Mouse (Mus musculus): ENCODE results near the gene 4930432M17Rik.
A peak's percentile ranks its signal among the peaks of the same experiment; 100 is the strongest.

Gene 4930432M17Rik

GRCm38 (mm10) chr3:121670462-121670861, at the start of gene 4930432M17Rik:
TSS of gene 4930432M17Rik (plus strand) at chr3:121670762.
- no peak for DNase-seq (ENCODE audit: low read depth, low spot score)

- DNase-seq (ENCODE audit: low read depth, low spot score), result no peak
These were observed 44.9 kb upstream of the 4930432M17Rik start for GRCm38 (mm10) chr3:121625662-121626061.

GRCm38 (mm10) chr3:121626273-121626672, 44.3 kb upstream of the 4930432M17Rik start:
- no peak for DNase-seq (ENCODE audit: low read depth, low spot score)

GRCm38 (mm10) chr3:121628245-121628644, 42.3 kb upstream of the 4930432M17Rik start:
- DNase-seq (ENCODE audit: low read depth, low spot score), result no peak

- DNase-seq (ENCODE audit: low read depth, low spot score), result no peak
These were observed 39.9 kb upstream of the 4930432M17Rik start for GRCm38 (mm10) chr3:121630626-121631025.

GRCm38 (mm10) chr3:121634963-121635362, 35.6 kb upstream of the 4930432M17Rik start:
- DNase-seq (ENCODE audit: low read depth, low spot score), result no peak

- DNase-seq (ENCODE audit: low read depth, low spot score), result no peak
These were observed 35.1 kb upstream of the 4930432M17Rik start for GRCm38 (mm10) chr3:121635505-121635904.

GRCm38 (mm10) chr3:121636315-121636714, 34.2 kb upstream of the 4930432M17Rik start:
- DNase-seq (ENCODE audit: low read depth, low spot score), result no peak

GRCm38 (mm10) chr3:121636748-121637147, 33.8 kb upstream of the 4930432M17Rik start:
- no peak for DNase-seq (ENCODE audit: low read depth, low spot score)

- DNase-seq (ENCODE audit: low read depth, low spot score), result no peak
These were observed 32.8 kb upstream of the 4930432M17Rik start for GRCm38 (mm10) chr3:121637792-121638191.

GRCm38 (mm10) chr3:121638241-121638640, 32.3 kb upstream of the 4930432M17Rik start:
- no peak for DNase-seq (ENCODE audit: low read depth, low spot score)

GRCm38 (mm10) chr3:121640611-121641010, 30.0 kb upstream of the 4930432M17Rik start:
- DNase-seq (ENCODE audit: low read depth, low spot score), result no peak

- no peak for DNase-seq (ENCODE audit: low read depth, low spot score)
These were observed 27.3 kb upstream of the 4930432M17Rik start for GRCm38 (mm10) chr3:121643236-121643635.

- DNase-seq (ENCODE audit: low read depth, low spot score), result no peak
These were observed 25.1 kb upstream of the 4930432M17Rik start for GRCm38 (mm10) chr3:121645447-121645846.

- no peak for DNase-seq (ENCODE audit: low read depth, low spot score)
These were observed 24.1 kb upstream of the 4930432M17Rik start for GRCm38 (mm10) chr3:121646364-121647048.

- no peak for DNase-seq (ENCODE audit: low read depth, low spot score)
These were observed 22.3 kb upstream of the 4930432M17Rik start for GRCm38 (mm10) chr3:121648238-121648778.

GRCm38 (mm10) chr3:121650052-121650671, 20.4 kb upstream of the 4930432M17Rik start:
- peak; percentile 7 for DNase-seq (ENCODE audit: low read depth, low spot score)

- DNase-seq (ENCODE audit: low read depth, low spot score), result peak; percentile 4
These were observed 18.9 kb upstream of the 4930432M17Rik start for GRCm38 (mm10) chr3:121651710-121652109.

GRCm38 (mm10) chr3:121652186-121652585, 18.4 kb upstream of the 4930432M17Rik start:
- DNase-seq (ENCODE audit: low read depth, low spot score), result no peak

- no peak for DNase-seq (ENCODE audit: low read depth, low spot score)
These were observed 13.6 kb upstream of the 4930432M17Rik start for GRCm38 (mm10) chr3:121656922-121657321.

GRCm38 (mm10) chr3:121662705-121663469, 7.7 kb upstream of the 4930432M17Rik start:
- no peak for DNase-seq (ENCODE audit: low read depth, low spot score)

- peak; percentile 6 for DNase-seq (ENCODE audit: low read depth, low spot score)
These were observed 7.1 kb upstream of the 4930432M17Rik start for GRCm38 (mm10) chr3:121663470-121663847.

Measured in A20 (cell line).